Mouse (Mus musculus): Measurements from ENCODE around the gene Avl9. TPM values are rescaled to one million over a fixed set of nuclear protein-coding genes. Genes with fewer than 3 reads are reported as not detected.

The Avl9 gene
- polyA plus RNA-seq, 1 experiment from 2014 or later = 6.2 TPM

DNA sequence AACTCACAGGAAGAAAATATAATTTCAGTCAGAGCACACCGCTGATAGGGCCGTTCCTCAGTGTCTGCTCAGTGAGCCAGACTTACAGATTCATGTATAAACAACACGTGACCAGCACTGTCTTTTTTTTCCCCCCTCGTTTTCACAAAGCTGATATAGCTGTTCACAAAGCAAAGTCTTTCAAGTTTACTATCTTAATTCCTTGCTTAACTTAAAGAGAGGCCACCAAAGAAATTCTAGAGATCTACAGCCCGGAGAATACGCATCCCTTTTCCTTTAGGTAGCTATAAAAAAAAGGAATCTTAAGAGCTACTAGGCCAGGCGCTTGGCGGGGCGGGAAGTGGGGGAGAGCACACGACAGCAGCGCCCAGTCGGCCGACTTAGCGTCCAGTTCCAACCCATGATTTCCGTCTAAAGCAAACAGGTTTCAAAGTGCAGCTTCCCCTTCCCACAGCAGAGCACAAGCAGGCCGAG lies 82.0 kb downstream of the Avl9 start:
- H3K4me1 ChIP-seq = peaks cover 37% of the 10 kb centered on the region
- no peaks in the 10 kb centered on the region for H3K9me3 ChIP-seq (replicated peaks)
- H3K36me3 ChIP-seq = peaks cover 5% of the 10 kb centered on the region; the same call in 1 of the 2 replicates
- peak overlapping the region; percentile 92 for H3K4me3 ChIP-seq
- no peaks in the 10 kb centered on the region for H3K27me3 ChIP-seq (replicated peaks)
- peak; percentile 55 for ATAC-seq
- WGBS (ENCODE audit: insufficient replicate concordance) = under 1% methylated on average over 16 of the region's 16 CpGs
- peak overlapping the region; percentile 80 for H3K4me2 ChIP-seq
- H3K9ac ChIP-seq = peak overlapping the region; percentile 97
- H3K27ac ChIP-seq = peak overlapping the region; percentile 100

DNA sequence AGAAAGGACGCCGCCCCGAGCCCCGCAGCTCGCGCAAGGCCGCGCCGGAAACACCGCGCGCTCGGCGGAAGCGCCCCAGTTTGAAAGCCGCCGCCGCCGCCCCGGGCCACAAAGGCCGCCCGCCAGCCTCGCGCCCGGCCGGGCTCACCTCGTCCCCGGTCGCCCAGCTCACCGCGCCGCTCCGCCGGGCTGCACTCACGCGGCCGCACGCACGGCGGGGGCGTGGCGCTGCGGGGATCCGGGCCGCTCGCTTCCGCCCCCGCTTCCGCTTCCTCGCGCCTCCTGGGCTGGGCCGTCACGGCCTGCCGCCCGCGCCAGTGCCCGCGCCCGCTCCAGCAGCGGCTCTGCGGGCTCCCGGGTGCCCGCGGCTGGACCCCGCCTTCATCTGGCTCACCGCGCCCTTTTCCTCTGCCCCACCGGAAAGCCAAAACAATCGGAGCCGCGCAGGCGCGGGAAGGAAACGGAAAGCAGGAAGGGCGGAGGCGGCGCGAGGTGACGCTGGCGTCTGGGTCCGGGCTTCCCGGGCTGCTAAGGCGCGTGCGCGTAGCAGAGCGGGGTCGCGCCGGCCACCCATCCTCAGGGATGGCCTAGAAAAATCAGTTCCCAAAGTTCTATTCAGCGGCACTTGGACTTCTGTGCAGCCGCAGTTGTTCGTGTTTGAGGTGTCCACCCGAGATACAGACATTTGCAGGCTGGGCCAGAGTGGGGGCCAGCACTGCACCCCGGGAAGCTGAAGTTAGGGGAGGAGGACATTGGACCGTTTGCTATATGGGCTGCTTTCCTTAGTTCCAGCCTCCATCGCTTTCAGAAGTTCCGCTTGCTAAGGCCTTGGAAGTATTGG lies 82.8 kb downstream of the Avl9 start, which contains the start of gene Kbtbd2:
Kbtbd2 (minus strand) TSS at position 503 of the 841 bp plus-strand sequence.
- Histone ChIP-seq H3K4me2 (peak within 1 kb of the TSS; percentile 80), H3K4me3 (peak within 1 kb of the TSS; percentile 92), H3K27me3 (replicated peaks) (no peaks in the 10 kb centered on the region), H3K9me3 (replicated peaks) (no peaks in the 10 kb centered on the region), H3K36me3 (0 out of 2 replicates have a peak, but pooled peaks cover 5% of the 10 kb centered on the region), H3K9ac (peak within 1 kb of the TSS; percentile 97), H3K27ac (peak within 1 kb of the TSS; percentile 100), H3K4me1 (peaks cover 37% of the 10 kb centered on the region)
- WGBS (ENCODE audit: insufficient replicate concordance) = under 1% methylated on average over 94 of the region's 98 CpGs
- peak; percentile 93 for ATAC-seq

DNA sequence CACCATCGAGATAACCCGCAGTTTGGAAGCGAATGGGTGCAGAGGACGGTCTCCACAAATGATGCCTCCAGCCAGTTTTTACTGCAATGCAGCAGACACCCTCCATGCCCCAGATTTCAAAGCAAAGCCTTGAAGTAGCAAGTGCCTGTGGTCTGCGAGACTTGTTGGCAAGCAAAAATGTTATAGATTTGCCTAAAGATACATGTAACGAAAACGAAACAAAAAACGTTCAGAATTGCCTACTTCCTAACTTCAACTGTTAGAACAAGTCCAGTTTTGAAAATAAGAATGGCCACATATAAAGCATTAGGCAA lies 83.4 kb downstream of the Avl9 start:
- 8% methylated on average over 8 of the region's 8 CpGs for WGBS (ENCODE audit: insufficient replicate concordance)
- Histone ChIP-seq H3K4me2 (peak overlapping the region; percentile 80), H3K4me3 (peak overlapping the region; percentile 92), H3K27ac (peak overlapping the region; percentile 100), H3K4me1 (peaks cover 33% of the 10 kb centered on the region), H3K9me3 (replicated peaks) (no peaks in the 10 kb centered on the region), H3K36me3 (0 out of 2 replicates have a peak, but pooled peaks cover 2% of the 10 kb centered on the region), H3K9ac (peak overlapping the region; percentile 97), H3K27me3 (replicated peaks) (no peaks in the 10 kb centered on the region)
- no peak for ATAC-seq

DNA sequence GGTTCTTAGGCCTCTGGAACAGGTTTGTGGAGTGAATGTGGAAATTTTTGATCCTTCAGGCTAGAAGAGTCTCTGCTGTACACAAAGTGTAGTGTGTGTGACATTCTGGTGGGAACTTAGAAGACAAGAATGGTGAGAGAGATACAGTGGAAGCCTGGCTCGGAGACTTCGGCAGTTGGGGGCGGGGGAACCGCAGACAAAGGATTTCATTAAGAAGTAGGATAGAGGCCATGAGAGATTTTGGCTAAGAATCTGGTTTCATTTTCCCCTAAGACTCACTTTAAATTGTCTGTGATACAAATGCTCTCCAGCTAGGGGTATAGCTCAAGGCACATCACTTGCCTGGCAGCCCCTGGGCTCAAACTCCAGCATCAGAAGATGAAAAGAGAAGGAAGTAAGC lies 90.3 kb downstream of the Avl9 start:
- H3K27me3 ChIP-seq (replicated peaks) = peaks cover 19% of the 10 kb centered on the region
- no peaks in the 10 kb centered on the region for H3K9me3 ChIP-seq (replicated peaks)
- 83% methylated on average over 4 of the region's 4 CpGs for WGBS (ENCODE audit: insufficient replicate concordance)
- no peaks in the 10 kb centered on the region for H3K36me3 ChIP-seq
- H3K9ac ChIP-seq = no peak overlapping the region
- no peak overlapping the region for H3K27ac ChIP-seq
- no peak overlapping the region for H3K4me3 ChIP-seq
- H3K4me1 ChIP-seq = no peaks in the 10 kb centered on the region
- ATAC-seq = no peak
- no peak overlapping the region for H3K4me2 ChIP-seq

DNA sequence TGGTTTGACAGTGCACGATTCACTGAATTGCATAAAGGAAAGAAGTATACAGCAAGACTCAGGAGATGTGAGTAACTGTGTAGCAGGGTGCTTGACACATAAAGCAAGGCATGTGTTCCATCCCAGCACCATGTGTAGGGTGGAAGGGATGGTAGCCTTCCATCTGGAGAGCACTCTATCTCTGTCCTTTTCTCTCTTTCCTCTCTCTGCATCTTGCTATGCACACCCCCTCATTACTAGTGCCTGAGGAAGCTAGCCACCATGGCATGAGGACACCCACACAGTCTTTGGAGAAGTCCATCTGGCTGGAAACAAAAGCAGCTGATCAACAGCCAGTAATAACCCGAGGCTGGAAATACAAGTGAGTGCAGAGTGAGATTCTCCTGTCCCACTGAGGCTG lies 91.5 kb downstream of the Avl9 start:
- Histone ChIP-seq H3K36me3 (no peaks in the 10 kb centered on the region), H3K9me3 (replicated peaks) (no peaks in the 10 kb centered on the region), H3K4me2 (no peak overlapping the region), H3K4me3 (no peak overlapping the region), H3K4me1 (no peaks in the 10 kb centered on the region), H3K27me3 (replicated peaks) (peaks cover 19% of the 10 kb centered on the region), H3K27ac (no peak overlapping the region), H3K9ac (no peak overlapping the region)
- ATAC-seq = no peak
- WGBS (ENCODE audit: insufficient replicate concordance) = 38% methylated on average over 2 of the region's 2 CpGs

DNA sequence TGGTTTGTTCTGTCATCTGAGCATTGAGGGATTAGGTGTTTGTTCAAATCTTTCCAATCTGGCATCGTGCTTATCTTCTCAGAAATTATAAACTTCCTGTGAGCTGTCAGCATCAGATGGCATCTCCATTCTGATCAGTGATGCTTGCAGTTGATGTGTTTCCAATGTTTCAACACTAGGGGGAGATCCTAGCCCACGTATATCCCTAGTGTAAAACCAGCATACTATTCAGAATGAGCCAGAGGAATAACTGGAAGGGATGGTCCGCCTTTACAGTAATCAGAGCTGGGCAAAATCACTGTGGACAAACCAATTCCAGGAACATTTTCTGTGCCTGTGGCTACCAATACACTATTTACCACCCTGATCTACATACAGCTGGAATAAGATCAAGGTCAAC lies 94.0 kb downstream of the Avl9 start:
- H3K4me2 ChIP-seq = no peak overlapping the region
- no peak overlapping the region for H3K9ac ChIP-seq
- ATAC-seq = peak; percentile 69
- peaks cover 19% of the 10 kb centered on the region for H3K27me3 ChIP-seq (replicated peaks)
- H3K4me3 ChIP-seq = no peak overlapping the region
- no peaks in the 10 kb centered on the region for H3K36me3 ChIP-seq
- WGBS (ENCODE audit: insufficient replicate concordance) = 15% methylated on average over 3 of the region's 3 CpGs
- H3K9me3 ChIP-seq (replicated peaks) = no peaks in the 10 kb centered on the region
- H3K27ac ChIP-seq = no peak overlapping the region
- H3K4me1 ChIP-seq = no peaks in the 10 kb centered on the region

Other genes with a start within 250 kb of the Avl9 start
- gene Pde1c, start 145.8 kb upstream of the Avl9 start, polyA plus RNA-seq (2016; fragmentation: Nextera tagmentation; extraction: Ambion mirVana) = 0.48 and 0.67 TPM in 2 replicates
- 113 and 118 TPM in 2 replicates for gene Lsm5, start 10.2 kb upstream of the Avl9 start, polyA plus RNA-seq (2016; fragmentation: Nextera tagmentation; extraction: Ambion mirVana)
- 23.9 and 25.3 TPM in 2 replicates for gene Kbtbd2, start 82.9 kb downstream of the Avl9 start, polyA plus RNA-seq (2016; fragmentation: Nextera tagmentation; extraction: Ambion mirVana)
- gene Fkbp9, start 117.2 kb downstream of the Avl9 start, polyA plus RNA-seq (2016; fragmentation: Nextera tagmentation; extraction: Ambion mirVana) = 34.3 and 35.0 TPM in 2 replicates
- 216 and 218 TPM in 2 replicates for gene Nt5c3, start 209.0 kb downstream of the Avl9 start, polyA plus RNA-seq (2016; fragmentation: Nextera tagmentation; extraction: Ambion mirVana)
- 0.13 and 0.29 TPM in 2 replicates for gene Vmn1r4, start 209.1 kb downstream of the Avl9 start, polyA plus RNA-seq (2016; fragmentation: Nextera tagmentation; extraction: Ambion mirVana)

Data from liver, embryonic 12.5 days (tissue).